Mouse (Mus musculus) small intestine, adult 2 months (tissue): Measurements from ENCODE around the gene Tox2. TPM values are rescaled to one million over a fixed set of nuclear protein-coding genes. Genes with fewer than 3 reads are reported as not detected.

Source experiments
- H3K27ac ChIP-seq: fragments of 200-500 bp; 2 replicates; pipeline ENCODE4 v1.5.1; 2012; ENCODE audit warnings: low read depth, low read length, control low read depth, inconsistent platforms; ENCODE audit not compliant: insufficient read depth
- H3K27me3 ChIP-seq: fragments of 200-500 bp; 2 replicates; pipeline ENCODE4 v1.6.1; 2012; ENCODE audit warnings: mild to moderate bottlenecking, moderate library complexity, low read length, inconsistent platforms; ENCODE audit not compliant: control insufficient read depth, insufficient read depth
- H3K36me3 ChIP-seq: fragments of 200-500 bp; 2 replicates; pipeline ENCODE4 v1.6.1; 2012; ENCODE audit warnings: mild to moderate bottlenecking, low read length, control low read depth, inconsistent platforms; ENCODE audit not compliant: control insufficient read depth, insufficient read depth
- H3K4me1 ChIP-seq: fragments of 200-500 bp; 2 replicates; pipeline ENCODE4 v1.6.1; 2012; ENCODE audit warnings: low read length, inconsistent platforms, mixed read lengths; ENCODE audit not compliant: control insufficient read depth, insufficient read depth, insufficient read length
- H3K4me3 ChIP-seq: fragments of 200-500 bp; 2 replicates; pipeline ENCODE4 v1.5.1; 2012; ENCODE audit warnings: low read depth, mild to moderate bottlenecking, control low read depth, inconsistent platforms, low read length, moderate library complexity
- CTCF ChIP-seq: fragments of 200-500 bp; IDR thresholded peaks from 2 replicates; pipeline ENCODE4 v1.5.1; 2012; ENCODE audit warnings: low read depth, mild to moderate bottlenecking, control low read depth, inconsistent platforms, low read length, moderate library complexity, mixed read lengths; ENCODE audit not compliant: insufficient replicate concordance, insufficient read length; ENCODE audit errors: extremely low read depth
- POLR2A ChIP-seq: fragments of 200-500 bp; IDR thresholded peaks from 2 replicates; pipeline ENCODE4 v1.6.1; 2012; ENCODE audit warnings: low read depth, mild to moderate bottlenecking, control low read depth, inconsistent platforms, low read length, moderate library complexity
- WGBS: fragments of 180-500 bp; shearing (Covaris S2); methylation state at CpG from one replicate; pipeline ENCODE4 v1.1.7; 2018; 5-methylcytosine and 5-hydroxymethylcytosine counted together
- polyA plus RNA-seq: library from polyadenylated mRNA; depleted of rRNA; stranded (reverse); fragments of >200 nt; gene quantifications from 2 replicates; pipeline ENCODE4 v1.2.3, GENCODE M21; 2012

Gene Tox2
- polyA plus RNA-seq, 1 experiment: 15.1 TPM

DNA sequence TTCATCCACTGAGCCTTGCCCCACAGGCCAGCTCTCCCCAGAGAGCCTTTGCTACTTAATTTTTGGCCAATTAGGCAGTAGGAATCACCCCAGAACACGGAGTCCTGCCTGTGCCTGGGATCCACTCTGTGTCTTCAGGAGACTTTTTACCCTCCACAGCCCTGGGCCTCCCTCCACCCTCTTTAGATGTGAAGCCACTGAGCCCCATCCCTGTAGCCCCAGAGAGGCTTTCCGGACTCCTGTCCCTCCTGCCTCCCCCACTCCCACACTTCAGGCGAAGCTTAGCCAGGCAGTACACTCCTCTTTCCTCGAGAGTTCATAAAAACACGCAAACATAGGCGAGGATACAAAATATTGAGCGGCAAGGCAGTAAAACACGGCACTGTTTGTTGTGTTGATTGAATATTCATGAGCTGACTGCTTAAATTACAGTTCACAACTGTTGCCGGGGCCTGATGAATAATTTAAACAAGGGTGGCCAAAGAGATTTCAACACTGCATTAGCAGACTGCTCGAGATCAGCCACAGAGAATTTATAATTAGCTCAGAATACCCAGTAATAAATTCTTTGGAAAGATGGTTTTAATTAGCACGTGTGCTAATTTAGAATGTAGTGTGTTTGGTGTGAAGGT is 94.2 kb downstream of the Tox2 start:
- Histone ChIP-seq H3K36me3 (no peaks in the 10 kb centered on the region), H3K27ac (no peak overlapping the region), H3K4me1 (peaks cover 2% of the 10 kb centered on the region; the same call in 1 of the 2 replicates), H3K4me3 (no peak overlapping the region), H3K27me3 (no peaks in the 10 kb centered on the region)
- 63% methylated on average over 11 of the region's 11 CpGs for WGBS
- TF ChIP-seq POLR2A (no peak), CTCF (no peak)

- no peaks in the 10 kb centered on the region for H3K27me3 ChIP-seq
- 59% methylated on average over 14 of the region's 14 CpGs for WGBS
- no peaks in the 10 kb centered on the region for H3K36me3 ChIP-seq
- no peak overlapping the region for H3K27ac ChIP-seq
- no peak overlapping the region for H3K4me3 ChIP-seq
- TF ChIP-seq POLR2A (no peak), CTCF (no peak)
- H3K4me1 ChIP-seq: peaks cover 2% of the 10 kb centered on the region; the same call in 1 of the 2 replicates
These were observed 97.4 kb downstream of the Tox2 start for GRCm38 (mm10) chr2:163300069-163301060.

DNA sequence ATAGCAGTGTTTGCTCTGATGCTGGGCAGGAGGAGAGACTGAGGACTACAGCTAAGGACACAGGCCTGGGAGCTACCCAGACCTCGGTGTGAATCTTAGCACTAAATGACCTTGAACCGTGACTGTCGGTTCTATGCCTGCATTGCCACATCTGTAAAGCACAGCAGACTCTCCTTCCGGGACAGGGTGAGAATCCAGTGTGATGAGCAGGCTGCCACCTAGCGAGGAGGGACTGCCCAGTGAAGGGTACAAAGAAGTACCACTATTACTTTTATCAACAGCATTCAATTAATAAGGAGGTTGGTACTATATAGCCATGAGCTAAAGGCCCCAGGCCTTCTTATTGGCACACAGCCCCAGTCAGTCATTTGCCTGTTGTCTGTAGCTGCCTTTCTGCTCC is 98.7 kb downstream of the Tox2 start:
- H3K27me3 ChIP-seq: no peaks in the 10 kb centered on the region
- H3K4me3 ChIP-seq: no peak overlapping the region
- H3K4me1 ChIP-seq: peaks cover 2% of the 10 kb centered on the region; the same call in 1 of the 2 replicates
- H3K27ac ChIP-seq: no peak overlapping the region
- TF ChIP-seq CTCF: no peak
- TF ChIP-seq POLR2A: no peak
- WGBS: 63% methylated on average over 5 of the region's 5 CpGs
- H3K36me3 ChIP-seq: no peaks in the 10 kb centered on the region

DNA sequence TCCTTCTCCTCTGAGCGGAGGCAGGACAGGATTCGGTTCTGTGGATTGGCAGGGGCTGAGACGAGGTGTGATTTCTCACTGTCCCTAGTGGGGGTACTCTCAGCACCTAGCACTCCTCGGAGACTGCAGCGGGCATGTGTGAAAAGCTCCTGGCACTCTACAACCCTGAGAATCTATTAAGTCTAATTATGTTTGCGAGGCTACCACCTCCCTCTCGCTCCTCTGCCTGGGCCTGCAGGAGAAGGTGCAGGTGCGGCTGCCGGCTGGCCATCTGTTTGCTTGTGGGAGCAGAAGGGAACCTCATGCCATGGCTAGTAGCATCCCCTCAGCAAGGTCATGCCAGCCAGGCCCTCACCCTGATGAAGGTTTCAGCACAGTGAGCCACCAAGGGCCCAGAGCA is 100.1 kb downstream of the Tox2 start:
- TF ChIP-seq POLR2A (no peak), CTCF (no peak)
- Histone ChIP-seq H3K36me3 (no peaks in the 10 kb centered on the region), H3K4me3 (no peak overlapping the region), H3K27ac (no peak overlapping the region), H3K4me1 (peaks cover 2% of the 10 kb centered on the region; the same call in 1 of the 2 replicates), H3K27me3 (no peaks in the 10 kb centered on the region)
- 91% methylated on average over 9 of the region's 9 CpGs for WGBS

GRCm38 (mm10) chr2:163309376-163309775 is 106.5 kb downstream of the Tox2 start:
- H3K36me3 ChIP-seq: no peaks in the 10 kb centered on the region
- no peaks in the 10 kb centered on the region for H3K4me1 ChIP-seq
- TF ChIP-seq CTCF (no peak), POLR2A (no peak)
- 90% methylated on average over 17 of the region's 17 CpGs for WGBS
- no peak overlapping the region for H3K4me3 ChIP-seq
- H3K27ac ChIP-seq: no peak overlapping the region
- no peaks in the 10 kb centered on the region for H3K27me3 ChIP-seq

DNA sequence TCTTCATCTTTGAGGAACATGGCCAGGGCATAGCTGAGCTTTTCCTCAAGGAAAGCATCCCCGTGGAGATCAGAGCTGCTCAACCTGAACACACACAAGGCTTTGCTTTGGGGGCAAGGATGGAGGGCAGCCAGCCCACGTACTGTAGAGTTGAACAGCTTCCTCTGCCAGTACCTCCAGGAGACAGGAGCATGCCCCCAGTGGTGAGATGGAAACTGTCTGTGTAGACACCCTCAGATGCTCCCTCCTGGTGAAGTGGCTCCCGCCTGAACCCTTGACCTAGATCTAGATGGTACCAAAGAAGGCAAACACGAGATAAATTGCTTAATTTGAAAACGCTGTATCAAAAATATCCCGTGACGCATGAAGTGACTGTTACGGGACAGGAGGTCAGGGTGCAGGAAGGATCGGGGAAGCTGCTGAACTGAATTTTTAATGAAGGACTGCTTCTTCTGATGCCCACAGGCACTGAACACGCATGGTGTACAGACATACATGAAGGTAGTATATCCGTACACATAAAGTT is 107.3 kb downstream of the Tox2 start:
- Histone ChIP-seq H3K27ac (no peak overlapping the region), H3K36me3 (no peaks in the 10 kb centered on the region), H3K4me1 (no peaks in the 10 kb centered on the region), H3K27me3 (no peaks in the 10 kb centered on the region), H3K4me3 (no peak overlapping the region)
- WGBS: 59% methylated on average over 11 of the region's 11 CpGs
- TF ChIP-seq POLR2A (no peak), CTCF (no peak)

GRCm38 (mm10) chr2:163317281-163317680 is 114.4 kb downstream of the Tox2 start:
- Histone ChIP-seq H3K4me1 (no peaks in the 10 kb centered on the region), H3K36me3 (no peaks in the 10 kb centered on the region), H3K27ac (no peak overlapping the region), H3K4me3 (no peak overlapping the region), H3K27me3 (no peaks in the 10 kb centered on the region)
- WGBS: 50% methylated on average over 4 of the region's 4 CpGs
- TF ChIP-seq POLR2A (no peak), CTCF (no peak)
